Mouse (Mus musculus) cerebellum, adult 18-20 months (tissue): ENCODE results near the gene Snx1.

Experiments
- DNase-seq, 2 experiments: peaks; one replicate each; pipeline ENCODE4 v3.0.0; 2021

The Snx1 gene

DNA sequence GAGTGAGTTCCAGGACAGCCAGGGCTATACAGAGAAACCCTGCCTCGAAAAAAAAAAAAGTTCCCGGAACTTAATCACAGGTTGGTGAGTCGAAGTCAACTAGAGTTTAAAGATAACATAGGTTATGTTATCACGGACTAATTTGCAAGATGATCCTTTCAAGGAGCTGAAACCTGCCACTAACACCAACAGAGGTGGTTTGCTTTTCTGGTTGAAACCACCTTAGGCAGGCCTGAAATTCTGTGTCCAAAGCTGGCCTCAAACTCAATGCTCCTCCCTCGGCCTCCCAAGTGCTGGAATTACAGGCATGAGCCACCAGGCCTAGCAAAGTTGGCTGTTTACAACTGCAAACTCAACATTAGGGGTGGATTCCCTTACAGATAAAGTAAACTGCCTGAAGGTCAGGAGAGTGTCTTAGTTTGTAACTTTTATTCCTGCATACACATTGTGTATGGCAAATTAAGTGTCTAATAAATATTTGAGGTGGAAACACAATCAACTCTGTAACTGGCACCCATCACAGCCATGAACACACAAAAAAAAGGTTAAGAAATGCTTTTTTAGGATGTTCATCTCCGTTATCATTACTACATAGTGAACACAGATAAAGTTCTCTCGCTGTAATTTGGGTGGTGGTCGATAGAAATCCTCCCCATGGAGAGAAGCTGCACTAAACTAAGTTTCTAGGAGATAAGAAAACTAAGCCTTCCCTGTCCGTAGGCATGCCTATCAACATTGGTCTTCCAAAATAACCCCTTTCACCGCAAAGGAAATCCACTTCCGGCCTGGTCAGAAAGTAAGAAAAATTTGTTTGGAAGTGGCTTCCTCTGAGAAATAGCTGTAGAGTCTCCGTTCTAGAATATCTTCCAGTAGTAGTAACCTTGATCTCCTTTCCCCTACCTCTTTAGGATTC, 588 bp downstream of the Snx1 start:
- DNase-seq, result no peak

DNA sequence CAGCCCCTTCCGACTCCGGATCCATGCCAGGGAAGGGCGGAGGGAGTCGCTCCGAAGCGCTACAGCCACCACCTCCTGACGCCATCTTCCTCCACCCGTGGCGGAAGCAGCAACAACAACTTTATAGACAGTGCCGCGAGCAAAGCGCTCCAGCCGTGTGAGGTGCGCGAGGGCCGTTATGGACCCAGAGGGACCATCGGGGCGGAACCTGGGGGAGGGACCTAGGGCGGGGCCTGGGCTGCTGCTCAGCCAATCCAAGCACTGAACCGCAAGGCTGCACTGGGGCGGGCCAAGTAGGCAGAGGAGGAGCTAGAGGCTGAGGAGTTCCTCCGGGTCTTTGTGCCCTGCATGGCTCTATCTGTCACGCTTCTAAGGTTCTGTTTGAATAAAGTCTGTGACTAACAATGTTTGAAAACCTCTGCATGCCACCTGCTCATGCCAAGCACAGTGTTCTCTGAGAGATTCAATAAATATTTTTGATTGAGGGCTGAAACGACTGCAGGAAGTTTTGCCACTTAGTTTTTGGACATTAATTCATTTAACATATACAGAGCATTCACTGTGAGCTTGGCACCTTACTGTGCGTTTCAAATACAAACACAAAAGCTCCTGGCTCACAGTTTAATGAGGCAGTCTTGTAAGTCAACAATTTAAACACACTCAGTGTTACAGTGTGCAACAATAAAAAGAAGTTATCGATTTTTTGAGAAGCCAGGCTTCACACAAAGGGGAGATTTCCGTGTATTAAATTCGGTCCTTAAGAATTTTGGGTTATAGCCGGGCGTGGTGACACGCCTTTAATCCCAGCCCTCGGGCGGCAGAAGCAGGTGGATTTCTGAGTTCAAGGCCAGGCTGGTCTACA, 1.5 kb downstream of the Snx1 start:
- peak; percentile 93 to 99 for DNase-seq

DNA sequence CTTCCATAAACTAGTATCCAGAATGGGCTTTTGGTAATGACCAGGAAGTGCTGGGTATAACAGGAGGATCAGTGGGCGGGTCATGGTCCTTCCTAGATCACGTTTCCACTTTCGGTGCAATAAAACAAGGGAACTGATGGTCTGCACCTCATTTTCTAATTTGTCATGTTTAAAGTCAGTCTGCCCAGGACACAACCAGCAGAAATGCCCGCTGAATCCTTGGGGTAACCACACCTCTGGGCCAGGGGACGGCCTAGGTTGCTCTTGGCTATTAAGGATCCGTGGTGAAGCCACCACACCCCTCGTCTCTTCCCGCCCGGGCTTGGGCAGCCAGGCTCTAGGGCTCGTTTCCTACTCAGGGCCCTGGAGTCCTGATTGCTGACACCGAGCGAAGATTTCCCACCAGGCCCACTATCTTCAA, 2.3 kb downstream of the Snx1 start:
- DNase-seq, result peak in 1 of 2 experiments; percentile 31

GRCm38 (mm10) chr9:66123648-66124047, 2.7 kb downstream of the Snx1 start:
- no peak for DNase-seq

GRCm38 (mm10) chr9:66121421-66121820, 5.0 kb downstream of the Snx1 start:
- DNase-seq, result no peak

DNA sequence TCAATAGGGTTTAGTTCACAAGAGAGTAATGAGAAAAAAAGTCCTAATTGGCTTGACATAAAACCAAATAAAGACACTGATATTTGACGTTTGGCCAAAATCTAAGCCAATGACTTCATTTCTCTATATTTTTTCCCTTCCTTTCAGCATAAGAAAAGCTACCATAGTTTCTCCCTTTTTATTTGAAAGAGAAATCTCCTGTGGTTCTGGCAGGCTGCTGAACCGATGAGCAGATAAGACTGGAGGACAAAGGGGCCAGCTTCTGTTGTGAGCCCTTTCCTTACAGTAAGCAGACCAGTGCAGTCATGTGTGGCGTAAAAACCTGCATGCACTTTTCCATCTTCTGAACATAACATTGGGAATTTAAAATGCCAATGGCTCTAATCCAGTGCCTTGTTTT, 5.4 kb downstream of the Snx1 start:
- no peak for DNase-seq

GRCm38 (mm10) chr9:66120106-66120505, 6.3 kb downstream of the Snx1 start:
- DNase-seq, result no peak

- no peak for DNase-seq
Observed at GRCm38 (mm10) chr9:66119498-66119897, 6.9 kb downstream of the Snx1 start.

- DNase-seq, result no peak
Observed at GRCm38 (mm10) chr9:66116890-66117289, 9.5 kb downstream of the Snx1 start.

DNA sequence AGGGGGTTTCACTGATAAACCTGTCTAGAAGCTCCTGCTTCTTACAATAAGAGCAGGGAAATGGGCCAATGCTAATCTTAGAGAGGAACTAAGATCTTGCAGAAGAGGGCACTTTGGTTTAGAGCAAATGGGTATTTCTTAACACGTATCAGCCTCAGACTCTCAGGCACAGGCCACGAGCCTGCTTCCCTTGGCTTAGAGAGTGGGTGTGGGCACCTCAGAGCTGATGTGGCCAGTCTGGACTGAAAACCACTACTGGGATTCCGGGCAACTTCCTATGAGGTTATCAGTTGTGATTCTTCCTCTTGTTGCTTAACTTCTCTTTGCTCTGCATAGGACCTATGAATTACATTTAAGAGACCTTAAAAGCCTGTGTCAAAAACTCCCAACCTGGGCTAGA, 12.0 kb downstream of the Snx1 start:
- DNase-seq, result no peak

GRCm38 (mm10) chr9:66110611-66111379, 15.6 kb downstream of the Snx1 start:
- DNase-seq, result no peak

- DNase-seq, result no peak
Observed at GRCm38 (mm10) chr9:66110126-66110525, 16.3 kb downstream of the Snx1 start.

- no peak for DNase-seq
Observed at GRCm38 (mm10) chr9:66109574-66109973, 16.8 kb downstream of the Snx1 start.

DNA sequence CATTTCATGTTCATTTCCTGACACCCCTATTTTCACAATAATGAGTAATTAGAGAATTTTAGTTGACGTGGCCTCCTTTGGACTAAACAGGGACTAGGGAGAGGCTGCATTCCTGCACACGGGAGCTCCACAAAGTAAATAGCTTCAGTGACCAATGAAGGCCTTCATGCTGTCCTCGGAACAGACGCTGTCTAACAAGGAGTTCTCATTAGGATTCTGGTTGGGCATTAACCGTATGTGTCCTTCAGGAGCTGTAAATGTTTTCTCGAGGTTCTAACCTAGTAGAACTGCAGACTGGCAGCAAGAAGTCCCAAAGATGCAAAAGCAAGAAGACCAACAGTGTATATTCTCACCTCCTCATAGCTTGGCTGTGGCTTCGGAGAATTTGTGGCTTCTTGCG, 21.2 kb downstream of the Snx1 start:
- DNase-seq, result no peak

DNA sequence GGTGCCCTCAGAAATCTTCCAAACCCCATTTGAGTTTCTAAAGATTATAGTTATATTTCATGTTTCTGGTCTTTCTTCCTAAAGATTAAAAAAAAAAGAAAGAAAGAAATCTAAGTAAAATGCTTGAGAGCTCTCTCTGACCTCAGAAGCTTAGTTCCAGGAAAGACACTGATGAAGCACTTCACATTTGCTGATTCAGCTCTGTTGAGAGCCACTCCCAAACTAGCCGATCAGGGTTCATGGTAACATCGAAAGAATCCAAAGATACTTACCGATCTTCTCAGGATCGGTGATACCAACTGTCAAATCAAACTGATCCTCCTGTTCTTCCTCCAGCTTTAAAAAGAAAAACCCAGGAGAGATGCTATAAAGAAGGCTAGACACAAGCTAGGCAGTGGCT, 21.8 kb downstream of the Snx1 start:
- no peak for DNase-seq

DNA sequence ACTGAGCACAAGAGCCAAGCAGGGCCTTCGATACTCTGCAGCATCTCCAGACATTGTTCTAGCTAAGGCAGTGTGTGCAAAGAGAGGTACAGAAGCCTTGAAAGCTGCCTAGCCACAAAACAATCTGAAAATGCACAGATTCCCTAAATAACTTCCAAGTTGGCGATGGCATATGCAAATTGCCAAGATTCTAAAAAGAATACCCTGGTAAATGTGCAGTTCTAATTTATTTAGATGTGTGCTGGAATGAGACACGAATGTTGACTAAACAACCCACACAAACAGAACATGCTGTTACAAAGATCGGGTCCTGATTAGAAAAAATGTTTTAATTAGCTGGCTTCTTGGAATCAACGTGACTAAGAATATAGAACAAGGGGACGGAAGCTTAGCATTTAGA, 23.7 kb downstream of the Snx1 start:
- no peak for DNase-seq

DNA sequence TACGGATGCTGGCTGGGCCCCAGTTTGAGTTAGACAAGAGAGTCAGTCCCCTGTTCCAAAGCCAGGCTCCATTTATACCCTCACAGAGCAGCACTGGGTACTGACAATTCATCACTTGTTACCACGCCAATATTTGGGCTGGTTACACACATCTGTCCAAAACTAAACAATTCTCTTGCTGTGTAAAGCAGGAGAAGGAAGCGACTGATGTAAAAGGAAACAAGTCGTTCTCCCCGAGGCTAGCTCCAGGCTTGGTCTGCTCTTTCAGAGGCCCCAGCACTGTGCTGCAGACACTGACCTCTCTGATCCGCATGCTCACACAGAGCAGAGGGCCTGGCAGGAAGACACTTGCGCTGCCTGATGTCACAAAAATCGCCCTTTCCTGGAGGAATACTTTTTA, 24.8 kb downstream of the Snx1 start:
- no peak for DNase-seq

GRCm38 (mm10) chr9:66092664-66093063, 33.7 kb downstream of the Snx1 start:
- no peak for DNase-seq

DNA sequence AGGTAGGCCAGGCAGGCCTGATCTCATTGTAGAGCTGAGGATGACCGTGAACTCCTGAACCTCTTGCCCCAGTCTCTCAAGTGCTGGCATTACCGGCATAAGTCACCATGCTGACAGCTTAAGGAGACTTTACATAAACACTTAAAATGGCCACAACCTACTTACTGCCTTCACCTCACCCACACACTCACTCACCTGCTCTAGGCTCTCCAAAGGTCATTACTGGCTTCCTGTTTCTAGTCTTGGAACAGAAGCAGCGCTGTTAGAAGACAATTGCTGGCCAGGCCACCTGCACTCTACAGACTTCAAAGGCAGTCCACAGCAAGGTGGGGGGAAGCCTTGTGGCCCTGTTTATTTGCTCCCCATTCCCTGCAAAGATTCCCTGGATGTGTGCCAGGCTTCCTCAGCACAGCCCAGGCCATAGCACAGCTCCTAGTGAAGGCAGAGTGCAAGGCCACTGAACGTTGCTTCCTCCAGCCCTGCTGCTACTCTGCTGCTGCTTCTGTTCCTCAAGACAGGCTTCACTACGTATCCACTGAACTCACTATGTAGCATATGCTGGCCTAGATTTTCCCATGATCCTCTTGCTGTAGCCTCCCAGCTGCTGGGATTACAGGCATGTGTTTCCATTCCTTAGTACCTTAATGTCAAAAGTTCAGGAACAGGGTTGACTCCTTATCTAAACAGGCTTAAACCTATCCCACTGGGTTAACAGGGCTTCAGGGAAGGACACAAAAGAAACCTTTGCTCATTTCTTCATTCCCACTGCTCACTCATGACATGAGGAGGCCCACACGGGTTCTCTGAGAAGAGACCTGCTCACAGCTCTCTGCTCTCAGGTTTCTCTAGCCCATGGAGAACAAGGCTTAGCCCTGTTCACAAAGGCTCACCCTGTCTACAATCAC, 34.8 kb downstream of the Snx1 start:
- no peak for DNase-seq

DNA sequence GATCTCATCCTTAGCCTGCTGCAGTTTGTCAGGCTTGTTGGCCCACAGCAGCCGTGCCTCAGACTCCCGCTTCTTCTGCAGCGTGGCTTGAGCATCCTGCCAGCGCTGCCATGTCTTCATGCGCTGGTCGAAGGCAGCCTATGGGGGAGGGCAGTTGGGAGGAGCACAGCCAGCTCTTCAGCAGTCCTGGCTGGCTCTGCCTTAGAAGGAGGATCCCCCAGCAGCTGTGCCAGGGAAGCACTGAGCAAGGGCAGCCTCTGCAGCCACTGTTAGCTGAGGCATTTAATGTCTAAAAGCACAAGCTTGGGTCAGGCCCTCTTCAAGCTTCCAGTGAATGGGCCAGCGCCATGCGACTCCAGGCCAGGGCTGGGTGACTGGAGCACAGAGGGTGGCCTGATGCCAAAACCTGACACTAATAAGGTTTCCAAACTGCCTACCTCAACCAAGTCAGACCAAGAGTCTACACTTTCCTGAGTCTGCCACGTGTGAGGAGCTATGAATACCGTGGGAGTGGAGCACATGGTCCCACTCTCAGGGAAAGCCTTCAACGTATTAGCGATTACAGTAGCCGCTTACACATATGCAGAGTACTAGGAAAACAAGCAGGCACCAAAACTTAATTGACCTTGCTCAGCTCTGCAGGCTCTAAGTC, 35.7 kb downstream of the Snx1 start:
- no peak for DNase-seq

GRCm38 (mm10) chr9:66088411-66088810, 38.0 kb downstream of the Snx1 start:
- DNase-seq, result peak; percentile 57 to 60
